Mouse (Mus musculus) thymus, adult 2 months (tissue): ENCODE data around the gene Qtrt2. TPM values are rescaled to one million over a fixed set of nuclear protein-coding genes. Genes with fewer than 3 reads are reported as not detected.

Source experiments
- DNase-seq: peaks from one replicate; pipeline ENCODE4 v3.0.0; 2021
- H3K27ac ChIP-seq: fragments of 200-500 bp; 2 replicates; pipeline ENCODE4 v1.5.1; 2012; ENCODE audit warnings: low read length, control low read depth; ENCODE audit not compliant: control insufficient read depth, insufficient read depth
- H3K27me3 ChIP-seq: fragments of 200-500 bp; 2 replicates; pipeline ENCODE4 v1.6.1; 2012; ENCODE audit warnings: mild to moderate bottlenecking, low read length, moderate library complexity, mixed read lengths; ENCODE audit not compliant: control insufficient read depth, insufficient read depth
- H3K36me3 ChIP-seq: fragments of 200-500 bp; 2 replicates; pipeline ENCODE4 v1.6.1; 2012; ENCODE audit warnings: mild to moderate bottlenecking, low read length, moderate library complexity; ENCODE audit not compliant: control insufficient read depth, insufficient read depth
- H3K4me1 ChIP-seq: fragments of 200-500 bp; replicated peaks from 2 replicates; pipeline ENCODE4 v1.6.1; 2012; ENCODE audit warnings: low read length; ENCODE audit not compliant: control insufficient read depth, insufficient read depth
- H3K4me3 ChIP-seq: fragments of 200-500 bp; 2 replicates; pipeline ENCODE4 v1.5.1; 2012; ENCODE audit warnings: mild to moderate bottlenecking, low read length, control low read depth, moderate library complexity; ENCODE audit not compliant: control insufficient read depth, insufficient read depth
- CTCF ChIP-seq: fragments of 200-500 bp; IDR thresholded peaks from 2 replicates; pipeline ENCODE4 v1.5.1; 2012; ENCODE audit warnings: mild to moderate bottlenecking, control low read depth, low read length, moderate library complexity, borderline replicate concordance; ENCODE audit not compliant: control insufficient read depth, poor library complexity, insufficient read depth; ENCODE audit errors: extremely low read depth
- POLR2A ChIP-seq: fragments of 200-500 bp; IDR thresholded peaks from 2 replicates; pipeline ENCODE4 v1.6.1; 2012; ENCODE audit warnings: mild to moderate bottlenecking, low read length, control low read depth, moderate library complexity; ENCODE audit not compliant: control insufficient read depth, poor library complexity, insufficient read depth; ENCODE audit errors: extremely low read depth
- WGBS: fragments of 180-500 bp; shearing (Covaris S2); methylation state at CpG from one replicate; pipeline ENCODE4 v1.1.7; 2018; 5-methylcytosine and 5-hydroxymethylcytosine counted together
- polyA plus RNA-seq: library from polyadenylated mRNA; depleted of rRNA; stranded (reverse); fragments of >200 nt; gene quantifications from 2 replicates; pipeline ENCODE4 v1.2.3, GENCODE M21; 2012

Qtrt2 gene
- polyA plus RNA-seq, 1 experiment: 25.7 TPM

- TF ChIP-seq POLR2A (no peak), CTCF (no peak)
- H3K36me3 ChIP-seq: peaks cover 12% of the 10 kb centered on the region; the same call in 1 of the 2 replicates
- H3K4me3 ChIP-seq: no peak overlapping the region
- no peaks in the 10 kb centered on the region for H3K27me3 ChIP-seq
- 81% methylated on average over 6 of the region's 6 CpGs for WGBS
- no peak for DNase-seq
- no peaks in the 10 kb centered on the region for H3K4me1 ChIP-seq
- no peak overlapping the region for H3K27ac ChIP-seq
Measured at GRCm38 (mm10) chr16:43860624-43861023, 66.0 kb downstream of the Qtrt2 start.

- peaks cover 12% of the 10 kb centered on the region; the same call in 1 of the 2 replicates for H3K36me3 ChIP-seq
- DNase-seq: no peak
- H3K27me3 ChIP-seq: no peaks in the 10 kb centered on the region
- no peak for TF ChIP-seq CTCF
- no peak for TF ChIP-seq POLR2A
- H3K27ac ChIP-seq: no peak overlapping the region
- 94% methylated on average over 5 of the region's 5 CpGs for WGBS
- H3K4me3 ChIP-seq: no peak overlapping the region
- H3K4me1 ChIP-seq: no peaks in the 10 kb centered on the region
Measured at GRCm38 (mm10) chr16:43858941-43859476, 67.6 kb downstream of the Qtrt2 start.

DNA sequence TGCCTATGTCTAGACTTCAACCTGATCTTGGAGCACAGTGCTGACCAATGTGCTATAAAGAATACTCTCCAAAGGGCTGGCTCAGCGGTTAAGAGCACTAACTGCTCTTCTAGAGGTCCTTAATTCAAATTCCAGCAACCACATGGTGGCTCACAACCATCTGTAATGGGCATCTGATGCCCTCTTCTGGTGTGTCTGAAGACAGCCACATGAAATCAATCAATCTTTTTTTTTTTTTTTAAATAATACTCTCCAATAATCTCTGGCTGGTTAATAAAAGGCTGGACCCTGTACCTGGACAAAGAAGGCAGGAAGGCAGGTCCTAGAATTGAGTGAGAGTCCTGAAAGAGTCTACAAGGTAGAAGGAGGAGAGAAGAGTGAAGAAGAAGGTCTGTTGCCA is 76.8 kb downstream of the Qtrt2 start:
- H3K4me1 ChIP-seq: no peaks in the 10 kb centered on the region
- H3K4me3 ChIP-seq: no peak overlapping the region
- TF ChIP-seq CTCF (no peak), POLR2A (no peak)
- no peak for DNase-seq
- H3K27ac ChIP-seq: no peak overlapping the region
- H3K36me3 ChIP-seq: no peaks in the 10 kb centered on the region
- WGBS: 74% methylated on average over 1 of the region's 1 CpGs
- H3K27me3 ChIP-seq: no peaks in the 10 kb centered on the region

- Histone ChIP-seq H3K4me1 (no peaks in the 10 kb centered on the region), H3K27me3 (no peaks in the 10 kb centered on the region), H3K36me3 (no peaks in the 10 kb centered on the region), H3K4me3 (no peak overlapping the region), H3K27ac (no peak overlapping the region)
- no peak for DNase-seq
- TF ChIP-seq CTCF: no peak
- no peak for TF ChIP-seq POLR2A
- 84% methylated on average over 1 of the region's 1 CpGs for WGBS
Measured at GRCm38 (mm10) chr16:43841236-43841635, 85.4 kb downstream of the Qtrt2 start.

DNA sequence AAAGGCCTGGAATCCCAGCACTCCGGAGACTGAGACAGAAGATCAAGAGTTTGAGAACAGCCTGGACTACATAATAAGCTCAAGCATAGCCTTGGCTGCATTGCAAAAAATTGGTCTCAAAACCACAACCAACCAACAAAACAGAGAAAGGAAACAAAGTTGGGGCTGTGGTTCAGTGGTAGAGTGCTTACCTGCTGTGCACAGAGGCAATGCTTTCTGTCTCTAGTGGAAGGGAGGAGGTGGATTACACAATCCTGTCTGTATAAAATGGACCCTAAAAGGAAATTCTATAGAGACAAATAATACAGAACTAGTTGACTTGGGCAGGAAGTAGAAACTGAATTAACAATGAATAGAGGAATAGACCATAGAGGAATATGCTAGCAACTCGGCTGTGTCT is 94.7 kb downstream of the Qtrt2 start:
- no peak for DNase-seq
- Histone ChIP-seq H3K36me3 (no peaks in the 10 kb centered on the region), H3K4me3 (no peak overlapping the region), H3K27me3 (no peaks in the 10 kb centered on the region), H3K4me1 (no peaks in the 10 kb centered on the region), H3K27ac (no peak overlapping the region)
- TF ChIP-seq POLR2A (no peak), CTCF (no peak)
- 64% methylated on average over 2 of the region's 2 CpGs for WGBS

DNA sequence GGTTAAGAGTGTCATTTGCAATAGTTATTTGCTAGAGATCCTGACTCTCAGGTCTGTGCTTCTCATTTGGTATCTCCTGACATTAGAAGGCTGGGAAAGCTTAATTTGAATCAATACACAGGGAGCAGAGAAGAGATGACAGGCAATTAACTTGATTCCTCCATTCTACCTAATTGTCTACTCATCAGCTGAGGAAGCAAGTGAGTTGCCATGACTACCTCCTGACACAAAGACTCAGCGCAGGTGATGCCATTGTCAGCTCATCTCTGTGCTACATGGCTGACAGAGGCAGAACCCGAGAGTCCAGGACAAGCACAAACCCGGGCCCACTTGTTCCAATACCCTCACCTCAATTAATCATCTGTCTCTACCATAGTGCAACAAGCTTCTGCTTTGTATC is 99.1 kb downstream of the Qtrt2 start:
- Histone ChIP-seq H3K27ac (no peak overlapping the region), H3K27me3 (no peaks in the 10 kb centered on the region), H3K4me1 (no peaks in the 10 kb centered on the region), H3K36me3 (no peaks in the 10 kb centered on the region), H3K4me3 (no peak overlapping the region)
- no peak for DNase-seq
- WGBS: 87% methylated on average over 3 of the region's 3 CpGs
- TF ChIP-seq CTCF (no peak), POLR2A (no peak)

- H3K4me3 ChIP-seq: no peak overlapping the region
- no peaks in the 10 kb centered on the region for H3K4me1 ChIP-seq
- TF ChIP-seq CTCF (no peak), POLR2A (no peak)
- H3K27me3 ChIP-seq: no peaks in the 10 kb centered on the region
- DNase-seq: no peak
- H3K27ac ChIP-seq: no peak overlapping the region
- WGBS: 95% methylated on average over 6 of the region's 6 CpGs
- H3K36me3 ChIP-seq: no peaks in the 10 kb centered on the region
Measured at GRCm38 (mm10) chr16:43818404-43818803, 108.2 kb downstream of the Qtrt2 start.
